Mouse (Mus musculus) gastrocnemius, postnatal 14 days (tissue): ENCODE results near the gene Zbp1. TPM values are rescaled to one million over a fixed set of nuclear protein-coding genes. Genes with fewer than 3 reads are reported as not detected.

ENCODE experiments used
- DNase-seq: peaks from one replicate; pipeline ENCODE4 v3.0.0; 2021; ENCODE audit warnings: mixed read lengths
- intact Hi-C: fragments of 180-260 bp; cut with DNase I; formaldehyde crosslinking; loops from one replicate; pipeline ENCODE4 v1.15.1; 2025; ENCODE audit warnings: low total_unique reads
- total RNA-seq, 2 experiments: library from RNA; stranded (reverse); gene quantifications; 2 replicates each; pipeline ENCODE4 v1.2.3; 2021

The Zbp1 gene
- total RNA-seq, 2 experiments from 2014 or later, result not detected

GRCm38 (mm10) chr2:173165357-173165756, 53.4 kb downstream of the Zbp1 start:
- intact Hi-C loops, result no loop called here
- DNase-seq, result no peak

GRCm38 (mm10) chr2:173164946-173165345, 53.8 kb downstream of the Zbp1 start:
- DNase-seq, result no peak
- intact Hi-C loops, result no loop called here

GRCm38 (mm10) chr2:173164358-173164757, 54.4 kb downstream of the Zbp1 start:
- intact Hi-C loops, result no loop called here

GRCm38 (mm10) chr2:173163380-173163779, 55.3 kb downstream of the Zbp1 start:
- DNase-seq, result no peak
- intact Hi-C loops, result no loop called here

More at GRCm38 (mm10) chr2:173164358-173164757, 54.4 kb downstream of the Zbp1 start:
- no peak for DNase-seq

GRCm38 (mm10) chr2:173159354-173160311, 59.1 kb downstream of the Zbp1 start:
- DNase-seq, result peak; percentile 71
- intact Hi-C loops, result no loop called here

GRCm38 (mm10) chr2:173158390-173159055, 60.2 kb downstream of the Zbp1 start:
- intact Hi-C loops, result no loop called here
- no peak for DNase-seq

GRCm38 (mm10) chr2:173157871-173158270, 60.9 kb downstream of the Zbp1 start:
- intact Hi-C loops, result no loop called here
- DNase-seq, result no peak

- intact Hi-C loops, result no loop called here
- no peak for DNase-seq
Measured at GRCm38 (mm10) chr2:173157376-173157775, 61.3 kb downstream of the Zbp1 start.

GRCm38 (mm10) chr2:173156923-173157322, 61.8 kb downstream of the Zbp1 start:
- no peak for DNase-seq
- intact Hi-C loops, result no loop called here

Other genes with a start within 250 kb of the Zbp1 start
- under 1 TPM in 1 of 2 experiments, not detected in 1; 0.11 TPM for gene Spo11, start 241.2 kb downstream of the Zbp1 start, total RNA-seq
- gene Rae1, start 218.8 kb downstream of the Zbp1 start, total RNA-seq, result 10 to 100 TPM; 20.0 to 23.6 TPM
- 100 to 1,000 TPM; 132 to 175 TPM for gene Rbm38, start 198.4 kb downstream of the Zbp1 start, total RNA-seq
- gene Ctcfl, start 99.4 kb downstream of the Zbp1 start, total RNA-seq, result not detected
- 1 to 10 TPM in 1 of 2 experiments, under 1 TPM in 1; 0.82 to 3.2 TPM for gene Pck1, start 65.9 kb downstream of the Zbp1 start, total RNA-seq
- gene Pmepa1, start 57.6 kb upstream of the Zbp1 start, total RNA-seq, result 10 to 100 TPM; 11.1 to 12.1 TPM